Mouse (Mus musculus) cortical plate, adult 2 months (tissue): Measurements from ENCODE around the gene BC024978.

Experiments used
- CTCF ChIP-seq: fragments of 200-500 bp; IDR thresholded peaks from 2 replicates; pipeline ENCODE4 v1.5.1; 2011; ENCODE audit warnings: mild to moderate bottlenecking, control low read depth, low read length; ENCODE audit not compliant: insufficient read depth; ENCODE audit errors: extremely low read depth
- POLR2A ChIP-seq: fragments of 200-500 bp; IDR thresholded peaks from 2 replicates; pipeline ENCODE4 v1.6.1; 2011; ENCODE audit warnings: mild to moderate bottlenecking, low read length, control low read depth; ENCODE audit not compliant: insufficient read depth; ENCODE audit errors: extremely low read depth

DNA sequence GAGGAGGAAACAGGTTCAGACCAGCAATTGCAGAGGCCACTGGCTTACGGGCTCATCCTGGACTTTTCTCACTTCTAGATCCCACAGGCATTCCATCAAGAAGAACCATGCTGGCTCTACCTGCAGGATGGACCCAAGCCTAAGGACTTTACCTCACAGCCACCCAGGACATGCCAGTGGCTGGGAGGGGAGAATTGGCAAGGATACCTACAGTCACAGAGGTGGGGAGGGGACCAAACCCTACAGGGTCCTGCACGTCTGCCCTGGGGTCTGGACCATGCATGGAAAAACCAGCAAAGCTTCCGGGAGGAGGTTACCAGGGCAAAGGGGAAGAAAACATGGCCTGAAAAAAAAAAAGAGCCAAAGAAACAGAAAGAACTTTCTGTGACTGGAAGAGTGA, 24.6 kb upstream of the BC024978 start:
- TF ChIP-seq CTCF (no peak), POLR2A (no peak)
